Mouse (Mus musculus) cerebellum, adult 9-10 months (tissue): ENCODE measurements around the gene Klhdc2.

Source experiments
- DNase-seq: peaks from one replicate; pipeline ENCODE4 v3.0.0; 2022

Klhdc2 gene

GRCm38 (mm10) chr12:69296511-69297410 lies at the start of gene Klhdc2:
TSS of gene Klhdc2 (plus strand) at chr12:69296681.
- DNase-seq, result peak; percentile 87

GRCm38 (mm10) chr12:69249766-69250165 lies 46.7 kb upstream of the Klhdc2 start:
- no peak for DNase-seq

GRCm38 (mm10) chr12:69250756-69251155 lies 45.7 kb upstream of the Klhdc2 start:
- DNase-seq, result no peak

- DNase-seq, result no peak
These were observed 42.7 kb upstream of the Klhdc2 start for GRCm38 (mm10) chr12:69253806-69254205.

- DNase-seq, result no peak
These were observed 38.6 kb upstream of the Klhdc2 start for GRCm38 (mm10) chr12:69257836-69258235.

GRCm38 (mm10) chr12:69262251-69262650 lies 34.2 kb upstream of the Klhdc2 start:
- no peak for DNase-seq

- no peak for DNase-seq
These were observed 31.4 kb upstream of the Klhdc2 start for GRCm38 (mm10) chr12:69265031-69265430.

- DNase-seq, result no peak
These were observed 28.4 kb upstream of the Klhdc2 start for GRCm38 (mm10) chr12:69267956-69268632.

- DNase-seq, result no peak
These were observed 27.5 kb upstream of the Klhdc2 start for GRCm38 (mm10) chr12:69268956-69269355.

- no peak for DNase-seq
These were observed 16.5 kb upstream of the Klhdc2 start for GRCm38 (mm10) chr12:69279931-69280469.

GRCm38 (mm10) chr12:69280915-69281314 lies 15.6 kb upstream of the Klhdc2 start:
- no peak for DNase-seq

GRCm38 (mm10) chr12:69283146-69283545 lies 13.3 kb upstream of the Klhdc2 start:
- no peak for DNase-seq

GRCm38 (mm10) chr12:69287535-69287934 lies 8.9 kb upstream of the Klhdc2 start:
- no peak for DNase-seq

- no peak for DNase-seq
These were observed 7.8 kb upstream of the Klhdc2 start for GRCm38 (mm10) chr12:69288699-69289098.

GRCm38 (mm10) chr12:69292401-69292800 lies 4.1 kb upstream of the Klhdc2 start:
- no peak for DNase-seq

GRCm38 (mm10) chr12:69293815-69294214 lies 2.7 kb upstream of the Klhdc2 start:
- DNase-seq, result no peak

- peak; percentile 19 for DNase-seq
These were observed 1.5 kb upstream of the Klhdc2 start for GRCm38 (mm10) chr12:69294936-69295335.

GRCm38 (mm10) chr12:69295651-69296050 lies 830 bp upstream of the Klhdc2 start:
- peak; percentile 43 for DNase-seq

GRCm38 (mm10) chr12:69297411-69298150 lies 1.1 kb downstream of the Klhdc2 start:
- peak; percentile 23 for DNase-seq

- DNase-seq, result peak; percentile 31
These were observed 1.8 kb downstream of the Klhdc2 start for GRCm38 (mm10) chr12:69298281-69298680.

- peak; percentile 32 for DNase-seq
These were observed 2.8 kb downstream of the Klhdc2 start for GRCm38 (mm10) chr12:69299231-69299630.

- DNase-seq, result no peak
These were observed 3.4 kb downstream of the Klhdc2 start for GRCm38 (mm10) chr12:69299831-69300230.

GRCm38 (mm10) chr12:69300391-69300790 lies 3.9 kb downstream of the Klhdc2 start:
- DNase-seq, result no peak
